Mouse (Mus musculus): Measurements from ENCODE around the gene Ctnna2. TPM values are rescaled to one million over a fixed set of nuclear protein-coding genes. Genes with fewer than 3 reads are reported as not detected.

Ctnna2 gene
- total RNA-seq, 1 experiment = 0.22 TPM

GRCm38 (mm10) chr6:77516515-77516914 is 463.0 kb downstream of the Ctnna2 start:
- H3K9ac ChIP-seq (ENCODE audit: insufficient read depth, low read depth, low read length, poor library complexity, severe bottlenecking) = no peak overlapping the region
- H3K4me3 ChIP-seq (ENCODE audit: insufficient read depth in 1 of 2, low read depth in 1 of 2, low read length in 2 of 2, poor library complexity in 1 of 2, severe bottlenecking in 1 of 2) = no peak overlapping the region
- H3K27ac ChIP-seq (ENCODE audit: insufficient read depth, low read depth, low read length, poor library complexity, severe bottlenecking) = no peak overlapping the region
- no peaks in the 10 kb centered on the region for H3K36me3 ChIP-seq (ENCODE audit: control insufficient read depth, insufficient read depth, low read length, poor library complexity, severe bottlenecking)
- no peak for TF ChIP-seq ZNF384 (IDR thresholded peaks at IDR 0.05; ENCODE audit: low read depth, low read length)
- no peak for TF ChIP-seq ZC3H11A (IDR thresholded peaks at IDR 0.05; ENCODE audit: borderline replicate concordance, low read depth, low read length)
- no peak for TF ChIP-seq MAFK (IDR thresholded peaks at IDR 0.05; ENCODE audit: insufficient read depth, low read depth, low read length)
- TF ChIP-seq HCFC1 (IDR thresholded peaks at IDR 0.05; ENCODE audit: borderline replicate concordance, insufficient read depth, low read length) = no peak
- no peak for TF ChIP-seq CHD2 (IDR thresholded peaks at IDR 0.05; ENCODE audit: low read depth, low read length)
- in situ Hi-C loops (cut with MboI; ENCODE audit: low sequenced_read_pairs in 2 of 2, unreplicated experiment in 2 of 2) = no loop called here
- DNase-seq (ENCODE audit: low read depth, low spot score) = no peak
- H3K9me3 ChIP-seq (ENCODE audit: control insufficient read depth, insufficient read depth, low read depth, low read length) = no peaks in the 10 kb centered on the region
- no peaks in the 10 kb centered on the region for H3K4me1 ChIP-seq (ENCODE audit: control insufficient read depth in 2 of 2, insufficient read depth in 2 of 2, low read length in 2 of 2, poor library complexity in 1 of 2)

- no peak overlapping the region for H3K27ac ChIP-seq (ENCODE audit: insufficient read depth, low read depth, low read length, poor library complexity, severe bottlenecking)
- no peak for TF ChIP-seq HCFC1 (IDR thresholded peaks at IDR 0.05; ENCODE audit: borderline replicate concordance, insufficient read depth, low read length)
- no peak for TF ChIP-seq ZC3H11A (IDR thresholded peaks at IDR 0.05; ENCODE audit: borderline replicate concordance, low read depth, low read length)
- no peak for TF ChIP-seq ZNF384 (IDR thresholded peaks at IDR 0.05; ENCODE audit: low read depth, low read length)
- no peak for TF ChIP-seq MAFK (IDR thresholded peaks at IDR 0.05; ENCODE audit: insufficient read depth, low read depth, low read length)
- no peak for TF ChIP-seq CHD2 (IDR thresholded peaks at IDR 0.05; ENCODE audit: low read depth, low read length)
Measured at GRCm38 (mm10) chr6:77511805-77512204, 467.7 kb downstream of the Ctnna2 start.

DNA sequence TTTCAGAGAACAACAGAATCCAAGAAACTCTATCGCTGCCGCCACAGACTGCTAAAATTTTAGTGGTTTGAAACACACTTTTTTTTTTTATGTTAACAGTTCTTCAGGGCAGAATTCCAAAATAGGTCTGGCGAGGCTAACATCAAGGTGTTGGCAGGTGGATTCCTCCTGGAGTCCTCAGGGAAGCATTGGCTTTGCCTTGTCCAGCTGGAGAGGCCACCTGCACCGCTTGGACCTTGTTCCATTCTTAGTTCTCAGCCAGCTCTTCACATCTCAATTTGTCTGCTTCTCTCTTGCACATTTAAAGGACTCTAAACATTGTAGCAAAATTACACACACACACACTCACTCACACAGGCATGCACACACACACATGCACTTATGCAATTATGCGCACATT is 487.8 kb downstream of the Ctnna2 start:
- in situ Hi-C loops (cut with MboI; ENCODE audit: low sequenced_read_pairs in 2 of 2, unreplicated experiment in 2 of 2) = no loop called here

More at GRCm38 (mm10) chr6:77511805-77512204, 467.7 kb downstream of the Ctnna2 start:
- Histone ChIP-seq H3K4me3 (ENCODE audit: insufficient read depth in 1 of 2, low read depth in 1 of 2, low read length in 2 of 2, poor library complexity in 1 of 2, severe bottlenecking in 1 of 2) (no peak overlapping the region), H3K9me3 (ENCODE audit: control insufficient read depth, insufficient read depth, low read depth, low read length) (no peaks in the 10 kb centered on the region), H3K9ac (ENCODE audit: insufficient read depth, low read depth, low read length, poor library complexity, severe bottlenecking) (no peak overlapping the region), H3K36me3 (ENCODE audit: control insufficient read depth, insufficient read depth, low read length, poor library complexity, severe bottlenecking) (no peaks in the 10 kb centered on the region), H3K4me1 (ENCODE audit: control insufficient read depth in 2 of 2, insufficient read depth in 2 of 2, low read length in 2 of 2, poor library complexity in 1 of 2) (no peaks in the 10 kb centered on the region)
- DNase-seq (ENCODE audit: low read depth, low spot score) = no peak
- in situ Hi-C loops (cut with MboI; ENCODE audit: low sequenced_read_pairs in 2 of 2, unreplicated experiment in 2 of 2) = no loop called here

GRCm38 (mm10) chr6:77486658-77487057 is 492.8 kb downstream of the Ctnna2 start:
- H3K4me1 ChIP-seq (ENCODE audit: control insufficient read depth in 2 of 2, insufficient read depth in 2 of 2, low read length in 2 of 2, poor library complexity in 1 of 2) = no peaks in the 10 kb centered on the region
- H3K36me3 ChIP-seq (ENCODE audit: control insufficient read depth, insufficient read depth, low read length, poor library complexity, severe bottlenecking) = no peaks in the 10 kb centered on the region
- no peak overlapping the region for H3K27ac ChIP-seq (ENCODE audit: insufficient read depth, low read depth, low read length, poor library complexity, severe bottlenecking)
- H3K9ac ChIP-seq (ENCODE audit: insufficient read depth, low read depth, low read length, poor library complexity, severe bottlenecking) = no peak overlapping the region
- in situ Hi-C loops (cut with MboI; ENCODE audit: low sequenced_read_pairs in 2 of 2, unreplicated experiment in 2 of 2) = no loop called here
- H3K9me3 ChIP-seq (ENCODE audit: control insufficient read depth, insufficient read depth, low read depth, low read length) = no peaks in the 10 kb centered on the region
- no peak for DNase-seq (ENCODE audit: low read depth, low spot score)
- TF ChIP-seq ZNF384 (IDR thresholded peaks at IDR 0.05; ENCODE audit: low read depth, low read length) (no peak), MAFK (IDR thresholded peaks at IDR 0.05; ENCODE audit: insufficient read depth, low read depth, low read length) (no peak), CHD2 (IDR thresholded peaks at IDR 0.05; ENCODE audit: low read depth, low read length) (no peak), HCFC1 (IDR thresholded peaks at IDR 0.05; ENCODE audit: borderline replicate concordance, insufficient read depth, low read length) (no peak), ZC3H11A (IDR thresholded peaks at IDR 0.05; ENCODE audit: borderline replicate concordance, low read depth, low read length) (no peak)
- no peak overlapping the region for H3K4me3 ChIP-seq (ENCODE audit: insufficient read depth in 1 of 2, low read depth in 1 of 2, low read length in 2 of 2, poor library complexity in 1 of 2, severe bottlenecking in 1 of 2)

More for the DNA sequence above, 487.8 kb downstream of the Ctnna2 start:
- Histone ChIP-seq H3K27ac (ENCODE audit: insufficient read depth, low read depth, low read length, poor library complexity, severe bottlenecking) (no peak overlapping the region), H3K36me3 (ENCODE audit: control insufficient read depth, insufficient read depth, low read length, poor library complexity, severe bottlenecking) (no peaks in the 10 kb centered on the region), H3K9me3 (ENCODE audit: control insufficient read depth, insufficient read depth, low read depth, low read length) (no peaks in the 10 kb centered on the region), H3K9ac (ENCODE audit: insufficient read depth, low read depth, low read length, poor library complexity, severe bottlenecking) (no peak overlapping the region), H3K4me1 (ENCODE audit: control insufficient read depth in 2 of 2, insufficient read depth in 2 of 2, low read length in 2 of 2, poor library complexity in 1 of 2) (no peaks in the 10 kb centered on the region), H3K4me3 (ENCODE audit: insufficient read depth in 1 of 2, low read depth in 1 of 2, low read length in 2 of 2, poor library complexity in 1 of 2, severe bottlenecking in 1 of 2) (no peak overlapping the region)
- no peak for DNase-seq (ENCODE audit: low read depth, low spot score)
- no peak for TF ChIP-seq ZNF384 (IDR thresholded peaks at IDR 0.05; ENCODE audit: low read depth, low read length)
- no peak for TF ChIP-seq MAFK (IDR thresholded peaks at IDR 0.05; ENCODE audit: insufficient read depth, low read depth, low read length)
- TF ChIP-seq CHD2 (IDR thresholded peaks at IDR 0.05; ENCODE audit: low read depth, low read length) = no peak
- TF ChIP-seq ZC3H11A (IDR thresholded peaks at IDR 0.05; ENCODE audit: borderline replicate concordance, low read depth, low read length) = no peak
- no peak for TF ChIP-seq HCFC1 (IDR thresholded peaks at IDR 0.05; ENCODE audit: borderline replicate concordance, insufficient read depth, low read length)

DNA sequence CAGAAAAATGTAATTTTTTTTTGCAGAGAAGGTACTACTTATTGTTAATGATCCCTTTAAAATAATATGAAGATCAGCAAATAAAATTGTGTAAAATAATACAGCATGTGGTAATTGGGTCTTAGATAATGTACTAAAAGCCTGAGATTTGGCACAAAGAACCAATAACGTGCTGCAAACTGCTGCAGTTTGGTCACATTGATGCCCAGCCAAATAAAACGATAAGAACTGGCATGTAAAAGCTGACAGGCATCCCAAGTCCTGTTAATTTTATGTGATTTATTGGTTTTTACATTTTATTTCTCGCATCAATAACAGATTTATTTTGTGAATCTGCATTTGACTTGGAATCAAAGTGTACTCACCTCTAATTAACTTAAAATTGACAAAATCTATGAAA is 497.4 kb downstream of the Ctnna2 start:
- DNase-seq (ENCODE audit: low read depth, low spot score) = no peak
- H3K9ac ChIP-seq (ENCODE audit: insufficient read depth, low read depth, low read length, poor library complexity, severe bottlenecking) = no peak overlapping the region
- no peaks in the 10 kb centered on the region for H3K4me1 ChIP-seq (ENCODE audit: control insufficient read depth in 2 of 2, insufficient read depth in 2 of 2, low read length in 2 of 2, poor library complexity in 1 of 2)
- in situ Hi-C loops (cut with MboI; ENCODE audit: low sequenced_read_pairs in 2 of 2, unreplicated experiment in 2 of 2) = no loop called here
- H3K9me3 ChIP-seq (ENCODE audit: control insufficient read depth, insufficient read depth, low read depth, low read length) = no peaks in the 10 kb centered on the region
- no peaks in the 10 kb centered on the region for H3K36me3 ChIP-seq (ENCODE audit: control insufficient read depth, insufficient read depth, low read length, poor library complexity, severe bottlenecking)
- no peak overlapping the region for H3K27ac ChIP-seq (ENCODE audit: insufficient read depth, low read depth, low read length, poor library complexity, severe bottlenecking)
- TF ChIP-seq MAFK (IDR thresholded peaks at IDR 0.05; ENCODE audit: insufficient read depth, low read depth, low read length) (no peak), ZNF384 (IDR thresholded peaks at IDR 0.05; ENCODE audit: low read depth, low read length) (no peak), HCFC1 (IDR thresholded peaks at IDR 0.05; ENCODE audit: borderline replicate concordance, insufficient read depth, low read length) (no peak), ZC3H11A (IDR thresholded peaks at IDR 0.05; ENCODE audit: borderline replicate concordance, low read depth, low read length) (no peak), CHD2 (IDR thresholded peaks at IDR 0.05; ENCODE audit: low read depth, low read length) (no peak)
- no peak overlapping the region for H3K4me3 ChIP-seq (ENCODE audit: insufficient read depth in 1 of 2, low read depth in 1 of 2, low read length in 2 of 2, poor library complexity in 1 of 2, severe bottlenecking in 1 of 2)

Data from ES-E14 (cell line).